Mouse (Mus musculus): ENCODE results near the gene Cd209c.

Cd209c gene

GRCm38 (mm10) chr8:3954646-3955045 is at the start of gene Cd209c:
Gene Cd209c, minus strand, starts transcription at chr8:3954746.
- no peak for DNase-seq (ENCODE audit: low spot score)

GRCm38 (mm10) chr8:3994219-3994618 is 39.7 kb upstream of the Cd209c start:
- no peak for DNase-seq (ENCODE audit: low spot score)

- DNase-seq (ENCODE audit: low spot score), result no peak
These were observed 1.5 kb upstream of the Cd209c start for GRCm38 (mm10) chr8:3956037-3956436.

- DNase-seq (ENCODE audit: low spot score), result no peak
These were observed 14.5 kb downstream of the Cd209c start for GRCm38 (mm10) chr8:3940023-3940422.

GRCm38 (mm10) chr8:3926744-3927143 is 27.8 kb downstream of the Cd209c start, which contains the start of gene Cd209b:
Gene Cd209b, minus strand, starts transcription at chr8:3926844.
- no peak for DNase-seq (ENCODE audit: low spot score)

Data from yolk sac, embryonic 10.5 days (tissue).